ENCODE assay signal across 8 mouse cellular contexts in the genomic region with DNA sequence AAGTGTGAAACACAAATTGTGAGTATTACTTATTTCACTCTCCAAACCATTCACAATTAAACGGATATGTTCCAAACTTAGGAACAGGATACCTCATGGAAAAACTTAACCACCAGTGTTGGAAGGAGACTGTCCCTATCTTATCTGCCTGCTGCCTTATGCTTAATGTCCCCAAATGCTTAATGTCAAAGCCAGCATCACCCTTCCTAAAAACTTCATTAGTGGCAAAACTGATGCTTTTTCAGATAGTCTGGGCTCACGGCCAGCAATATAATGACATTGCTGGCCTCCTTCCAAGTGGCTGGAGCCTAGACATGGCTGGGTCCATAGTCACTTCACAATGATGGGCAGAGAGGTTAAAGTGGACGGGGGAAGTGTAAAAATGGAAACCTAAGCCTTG. TPM values are rescaled to one million over a fixed set of nuclear protein-coding genes. Genes with fewer than 3 reads are reported as not detected.
DNase-seq lines count a peak whose midpoint lies in the region; ATAC-seq lines count a peak whose summit lies in the region.

No protein-coding gene starts in this region.

- H3K4me2 ChIP-seq in kidney, embryonic 16.5 days (replicated peaks; ENCODE audit: low read depth, low read length): no peak overlapping the region
- H3K4me2 ChIP-seq in stomach, embryonic 16.5 days (ENCODE audit: low read depth, low read length): no peak overlapping the region

- peak; percentile 80 for DNase-seq in 416B (ENCODE audit: low read depth)
- DNase-seq in NIH3T3 (ENCODE audit: low read depth): peak; percentile 56
- DNase-seq in heart, adult 8-10 months (ENCODE audit: low spot score): peak; percentile 61
- no peak for DNase-seq in left cerebral cortex, adult 11 months (ENCODE audit: low spot score)
- DNase-seq in liver: no peak
- DNase-seq in testis, postnatal 10 days (ENCODE audit: low spot score): no peak

- no peak overlapping the region for H3K9ac ChIP-seq in kidney, embryonic 16.5 days (replicated peaks; ENCODE audit: low read length)
- no peak overlapping the region for H3K9ac ChIP-seq in stomach, embryonic 16.5 days (ENCODE audit: low read length)

- H3K9me3 ChIP-seq in kidney, embryonic 16.5 days (ENCODE audit: low read length): no peaks in the 10 kb centered on the region
- no peaks in the 10 kb centered on the region for H3K9me3 ChIP-seq in stomach, embryonic 16.5 days (replicated peaks; ENCODE audit: control insufficient read depth, low read length)

- no peak overlapping the region for H3K27ac ChIP-seq in kidney, embryonic 16.5 days (ENCODE audit: low read length)
- H3K27ac ChIP-seq in stomach, embryonic 16.5 days (ENCODE audit: low read length): no peak overlapping the region

- H3K4me1 ChIP-seq in kidney, embryonic 16.5 days (ENCODE audit: insufficient read depth, low read length): peaks cover 11% of the 10 kb centered on the region
- H3K4me1 ChIP-seq in stomach, embryonic 16.5 days (ENCODE audit: control insufficient read depth, insufficient read depth, low read length): peaks cover 11% of the 10 kb centered on the region

- ATAC-seq in kidney, embryonic 16.5 days (ENCODE audit: low FRiP score, low TSS enrichment): peak; percentile 71
- ATAC-seq in stomach, embryonic 16.5 days (ENCODE audit: insufficient read depth, low FRiP score): peak; percentile 80

- H3K4me3 ChIP-seq in kidney, embryonic 16.5 days (ENCODE audit: low read length): no peak overlapping the region
- H3K4me3 ChIP-seq in stomach, embryonic 16.5 days (replicated peaks; ENCODE audit: low read length): no peak overlapping the region

- no peaks in the 10 kb centered on the region for H3K36me3 ChIP-seq in kidney, embryonic 16.5 days (ENCODE audit: insufficient read depth, low read length)
- no peaks in the 10 kb centered on the region for H3K36me3 ChIP-seq in stomach, embryonic 16.5 days (ENCODE audit: control insufficient read depth, insufficient read depth, low read length)

- 50% methylated on average over 3 of the region's 3 CpGs for WGBS in kidney, embryonic 16.5 days
- WGBS in stomach, embryonic 16.5 days: 30% methylated on average over 3 of the region's 3 CpGs

- H3K27me3 ChIP-seq in kidney, embryonic 16.5 days (ENCODE audit: insufficient read depth, low read length): no peaks in the 10 kb centered on the region
- H3K27me3 ChIP-seq in stomach, embryonic 16.5 days (ENCODE audit: control insufficient read depth, insufficient read depth, low read length): no peaks in the 10 kb centered on the region

RNA-seq across cellular contexts. Expression of gene Nemp2, which starts 46.1 kb away (rescaled TPM):
- total RNA-seq in heart, adult 8-10 months (2022): 1 to 10 TPM in 1 of 4 experiments, under 1 TPM in 3; 0.71 to 1.3 (median 0.93) TPM
- polyA plus RNA-seq in kidney, embryonic 16.5 days (2015; fragmentation: Nextera tagmentation; extraction: Ambion mirVana): 9.9 and 11.7 TPM in 2 replicates
- 8.4 and 9.1 TPM in 2 replicates for polyA plus RNA-seq in stomach, embryonic 16.5 days (2015; fragmentation: Nextera tagmentation; extraction: Ambion mirVana)

RNA-seq across cellular contexts. Expression of gene Mfsd6, which starts 50.6 kb away (rescaled TPM):
- 10 to 100 TPM; 19.9 to 22.8 (median 21.4) TPM for total RNA-seq in heart, adult 8-10 months (2022)
- 2.7 and 3.6 TPM in 2 replicates for polyA plus RNA-seq in kidney, embryonic 16.5 days (2015; fragmentation: Nextera tagmentation; extraction: Ambion mirVana)
- 5.2 and 6.1 TPM in 2 replicates for polyA plus RNA-seq in stomach, embryonic 16.5 days (2015; fragmentation: Nextera tagmentation; extraction: Ambion mirVana)

Comparison
In these comparisons a context has a peak if more than half of its experiments do, and no peak if none do; other contexts are left out.
1. DNase-seq: peak in 416B (single experiment), NIH3T3 (single experiment) and heart, adult 8-10 months (single experiment); none in left cerebral cortex, adult 11 months (single experiment), liver (single experiment) and testis, postnatal 10 days (single experiment).